In genomic region chr11:85791212-85791611, GRCm38 (mm10) we compare ENCODE assay signal across 29 mouse cellular contexts. TPM values are rescaled to one million over a fixed set of nuclear protein-coding genes. Genes with fewer than 3 reads are reported as not detected.
DNase-seq lines count a peak whose midpoint lies in the region; ATAC-seq and TF ChIP-seq lines count a peak whose summit lies in the region.
"Had no signal": no experiment of that assay in that cellular context is flagged by ENCODE, and none has a peak within 500 bp of the region (broad histone marks: within the 10 kb centered on the region; RNA-seq: fewer than 3 reads in every experiment).

No protein-coding gene starts in this region.

- no peak overlapping the region for H3K4me2 ChIP-seq in lung, embryonic 15.5 days
- no peak overlapping the region for H3K4me2 ChIP-seq in kidney, embryonic 14.5 days (replicated peaks; ENCODE audit: low read depth, low read length)
- peak overlapping the region; percentile 71 for H3K4me2 ChIP-seq in liver, embryonic 15.5 days
- no peak overlapping the region for H3K4me2 ChIP-seq in forebrain, postnatal 0 days (ENCODE audit: low read depth)
- H3K4me2 ChIP-seq: embryonic facial prominence, embryonic 13.5 days; forebrain, embryonic 15.5 days; heart, embryonic 15.5 days had no signal

- H3K27ac ChIP-seq in lung, embryonic 15.5 days, result peak overlapping the region; percentile 86
- H3K27ac ChIP-seq in kidney, embryonic 14.5 days (ENCODE audit: low read depth, low read length), result peak overlapping the region; percentile 74
- H3K27ac ChIP-seq in liver, embryonic 15.5 days (replicated peaks), result peak overlapping the region; percentile 93
- no peak overlapping the region for H3K27ac ChIP-seq in forebrain, postnatal 0 days (ENCODE audit: low read depth, low read length)
- H3K27ac ChIP-seq: forebrain, embryonic 15.5 days; heart, embryonic 15.5 days; layer of hippocampus, adult 2 months; left cerebral cortex, adult 2 months had no signal

- H3K9ac ChIP-seq in lung, embryonic 15.5 days, result no peak overlapping the region
- no peak overlapping the region for H3K9ac ChIP-seq in kidney, embryonic 14.5 days (ENCODE audit: low read depth, low read length)
- peak overlapping the region; percentile 39; the same call in 1 of the 2 replicates for H3K9ac ChIP-seq in liver, embryonic 15.5 days
- H3K9ac ChIP-seq in forebrain, postnatal 0 days, result no peak overlapping the region
- H3K9ac ChIP-seq: forebrain, embryonic 15.5 days; heart, embryonic 15.5 days had no signal

- peaks cover 32% of the 10 kb centered on the region for H3K4me1 ChIP-seq in lung, embryonic 15.5 days
- H3K4me1 ChIP-seq in kidney, embryonic 14.5 days (ENCODE audit: control insufficient read depth, insufficient read depth, low read length), result peaks cover 15% of the 10 kb centered on the region; the same call in 1 of the 2 replicates
- peaks cover 58% of the 10 kb centered on the region for H3K4me1 ChIP-seq in liver, embryonic 15.5 days (replicated peaks)
- no peaks in the 10 kb centered on the region for H3K4me1 ChIP-seq in forebrain, postnatal 0 days (ENCODE audit: insufficient read depth)
- H3K4me1 ChIP-seq: heart, embryonic 15.5 days had no signal

- H3K9me3 ChIP-seq in lung, embryonic 15.5 days, result no peaks in the 10 kb centered on the region
- H3K9me3 ChIP-seq in kidney, embryonic 14.5 days (ENCODE audit: control insufficient read depth, low read length), result no peaks in the 10 kb centered on the region
- no peaks in the 10 kb centered on the region for H3K9me3 ChIP-seq in liver, embryonic 15.5 days (replicated peaks)
- no peaks in the 10 kb centered on the region for H3K9me3 ChIP-seq in forebrain, postnatal 0 days (ENCODE audit: low read length)
- H3K9me3 ChIP-seq: embryonic facial prominence, embryonic 13.5 days; forebrain, embryonic 15.5 days; heart, embryonic 15.5 days had no signal

- H3K36me3 ChIP-seq in lung, embryonic 15.5 days, result no peaks in the 10 kb centered on the region
- no peaks in the 10 kb centered on the region for H3K36me3 ChIP-seq in kidney, embryonic 14.5 days (ENCODE audit: control insufficient read depth, insufficient read depth, low read length)
- H3K36me3 ChIP-seq in liver, embryonic 15.5 days (replicated peaks), result peaks cover 7% of the 10 kb centered on the region; the same call in 1 of the 2 replicates
- no peaks in the 10 kb centered on the region for H3K36me3 ChIP-seq in forebrain, postnatal 0 days (ENCODE audit: insufficient read depth)
- H3K36me3 ChIP-seq: embryonic facial prominence, embryonic 13.5 days; forebrain, embryonic 15.5 days; heart, embryonic 15.5 days had no signal

- no peaks in the 10 kb centered on the region for H3K27me3 ChIP-seq in lung, embryonic 15.5 days
- no peaks in the 10 kb centered on the region for H3K27me3 ChIP-seq in kidney, embryonic 14.5 days (ENCODE audit: control insufficient read depth, insufficient read depth, low read length)
- H3K27me3 ChIP-seq in liver, embryonic 15.5 days, result peaks cover 46% of the 10 kb centered on the region
- H3K27me3 ChIP-seq in forebrain, postnatal 0 days (ENCODE audit: insufficient read depth, low read length), result no peaks in the 10 kb centered on the region
- H3K27me3 ChIP-seq: embryonic facial prominence, embryonic 13.5 days; forebrain, embryonic 15.5 days; Patski had no signal

- no peak for ATAC-seq in lung, embryonic 15.5 days (ENCODE audit: borderline replicate concordance, extremely low read depth, low FRiP score, low TSS enrichment)
- ATAC-seq in kidney, embryonic 14.5 days (ENCODE audit: low FRiP score, low TSS enrichment), result no peak
- ATAC-seq in liver, embryonic 15.5 days (ENCODE audit: insufficient read depth), result no peak
- no peak for ATAC-seq in forebrain, postnatal 0 days
- ATAC-seq: forebrain, embryonic 15.5 days; hindbrain, embryonic 16.5 days; intestine, embryonic 16.5 days; Patski had no signal

- no peak for TF ChIP-seq CTCF in forebrain, postnatal 0 days (IDR thresholded peaks at IDR 0.05; ENCODE audit: low read depth)

- 61% methylated on average over 1 of the region's 1 CpGs for WGBS in lung, embryonic 15.5 days
- 63% methylated on average over 1 of the region's 1 CpGs for WGBS in kidney, embryonic 14.5 days
- WGBS in liver, embryonic 15.5 days (ENCODE audit: insufficient replicate concordance), result 88% methylated on average over 1 of the region's 1 CpGs
- 76% methylated on average over 1 of the region's 1 CpGs for WGBS in forebrain, postnatal 0 days

- H3K4me3 ChIP-seq in lung, embryonic 15.5 days, result no peak overlapping the region
- H3K4me3 ChIP-seq in kidney, embryonic 14.5 days (ENCODE audit: low read length), result no peak overlapping the region
- no peak overlapping the region for H3K4me3 ChIP-seq in liver, embryonic 15.5 days (replicated peaks)
- no peak overlapping the region for H3K4me3 ChIP-seq in forebrain, postnatal 0 days (ENCODE audit: low read depth, low read length)
- H3K4me3 ChIP-seq: embryonic facial prominence, embryonic 13.5 days; forebrain, embryonic 15.5 days; heart, embryonic 15.5 days; layer of hippocampus, adult 2 months; left cerebral cortex, adult 2 months had no signal

- DNase-seq in kidney, adult 11 months, result peak; percentile 46
- DNase-seq in kidney, postnatal 14 days, result no peak
- no peak for DNase-seq in lung, postnatal 25 days (ENCODE audit: low spot score)
- no peak for DNase-seq in forebrain, postnatal 0 days
- DNase-seq in layer of hippocampus, postnatal 14 days (ENCODE audit: low spot score in 2 of 2), result no peak
- DNase-seq: adrenal gland, postnatal 10 days; cerebellum, postnatal 10 days; gastrocnemius, postnatal 36 days; heart, postnatal 4 days; left cerebral cortex, postnatal 4 days; lung, postnatal 14 days; right cerebral cortex, postnatal 25 days; thymus, postnatal 14 days had no signal

RNA-seq across cellular contexts. Expression of gene Tbx2, which starts 41.1 kb away (rescaled TPM):
- 40.9 and 44.9 TPM in 2 replicates for polyA plus RNA-seq in lung, embryonic 15.5 days (2015; fragmentation: Nextera tagmentation; extraction: Ambion mirVana)
- 18.2 and 19.8 TPM in 2 replicates for polyA plus RNA-seq in kidney, embryonic 14.5 days (2014; fragmentation: Nextera tagmentation; extraction: Ambion mirVana)
- polyA plus RNA-seq in liver, embryonic 15.5 days (2015; fragmentation: Nextera tagmentation; extraction: Ambion mirVana), result 0.45 and 0.56 TPM in 2 replicates
- 1.9 and 5.1 TPM in 2 replicates for total RNA-seq in forebrain, postnatal 0 days (2014; rRNA removed)
- 0.42 and 0.44 TPM in 2 replicates for polyA plus RNA-seq in forebrain, postnatal 0 days (2015; fragmentation: Nextera tagmentation; extraction: Ambion mirVana)
- total RNA-seq in layer of hippocampus, postnatal 14 days (2021), result 1 to 10 TPM; 2.7 to 3.3 TPM

RNA-seq across cellular contexts. Expression of gene Gm11444, which starts 58.9 kb away (rescaled TPM):
- 0.62 TPM in 1 of 2 replicates, not detected in the other for polyA plus RNA-seq in lung, embryonic 15.5 days (2015; fragmentation: Nextera tagmentation; extraction: Ambion mirVana)
- polyA plus RNA-seq in kidney, embryonic 14.5 days (2014; fragmentation: Nextera tagmentation; extraction: Ambion mirVana), result not detected in 2 replicates
- polyA plus RNA-seq in liver, embryonic 15.5 days (2015; fragmentation: Nextera tagmentation; extraction: Ambion mirVana), result not detected in 2 replicates
- total RNA-seq in forebrain, postnatal 0 days (2014; rRNA removed), result not detected in 2 replicates
- polyA plus RNA-seq in forebrain, postnatal 0 days (2015; fragmentation: Nextera tagmentation; extraction: Ambion mirVana), result not detected in 2 replicates
- total RNA-seq in layer of hippocampus, postnatal 14 days (2021), result not detected
- total RNA-seq: adrenal gland, postnatal 10 days; gastrocnemius, postnatal 36 days; heart, adult 8-10 months; heart, postnatal 4 days; layer of hippocampus, adult 2 months; left cerebral cortex, adult 2 months; left cerebral cortex, postnatal 4 days; midbrain, postnatal 0 days; neutrophil, adult 5-6 weeks had no signal
- polyA plus RNA-seq: brain, embryonic 14.5 days; embryonic facial prominence, embryonic 13.5 days; forebrain, embryonic 15.5 days; heart, embryonic 15.5 days; hindbrain, embryonic 16.5 days; intestine, embryonic 16.5 days; midbrain, postnatal 0 days; Patski; spleen, adult 2 months had no signal

Comparison
In these comparisons a context has a peak if more than half of its experiments do, and no peak if none do; other contexts are left out.
1. RNA of gene Tbx2, which starts 41.1 kb away (polyA plus RNA-seq): 40.9 to 44.9 TPM in lung, embryonic 15.5 days and 18.2 to 19.8 TPM in kidney, embryonic 14.5 days; 0.45 to 0.56 TPM in liver, embryonic 15.5 days and 0.42 to 0.44 TPM in forebrain, postnatal 0 days; every median in the first group is over 10 times any median in the second.